Mouse (Mus musculus): ENCODE data around the gene Ninj2.
A peak's percentile ranks its signal among the peaks of the same experiment; 100 is the strongest.

Gene Ninj2

DNA sequence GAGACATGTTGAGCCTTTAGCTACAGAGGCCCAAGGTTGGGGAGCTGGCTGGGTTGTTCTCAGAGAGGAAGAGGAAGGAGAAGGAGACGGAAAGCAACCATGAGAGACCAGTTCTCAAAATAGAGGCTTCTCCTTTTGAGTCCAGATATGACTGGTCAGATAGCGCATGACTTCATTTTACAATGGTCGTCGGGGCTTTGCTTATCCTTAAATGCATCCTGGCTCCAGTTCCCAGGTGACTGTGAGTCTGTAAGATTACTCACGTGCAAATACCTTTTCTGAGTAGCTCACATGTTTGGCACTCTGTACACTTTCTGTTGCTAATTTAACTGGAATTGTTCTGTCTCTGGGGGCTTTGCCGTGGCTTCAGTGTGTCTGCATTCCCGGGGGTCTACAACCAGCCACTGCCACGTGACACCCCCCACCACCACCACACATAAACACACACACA, 86.6 kb downstream of the Ninj2 start:
- no peak for DNase-seq

DNA sequence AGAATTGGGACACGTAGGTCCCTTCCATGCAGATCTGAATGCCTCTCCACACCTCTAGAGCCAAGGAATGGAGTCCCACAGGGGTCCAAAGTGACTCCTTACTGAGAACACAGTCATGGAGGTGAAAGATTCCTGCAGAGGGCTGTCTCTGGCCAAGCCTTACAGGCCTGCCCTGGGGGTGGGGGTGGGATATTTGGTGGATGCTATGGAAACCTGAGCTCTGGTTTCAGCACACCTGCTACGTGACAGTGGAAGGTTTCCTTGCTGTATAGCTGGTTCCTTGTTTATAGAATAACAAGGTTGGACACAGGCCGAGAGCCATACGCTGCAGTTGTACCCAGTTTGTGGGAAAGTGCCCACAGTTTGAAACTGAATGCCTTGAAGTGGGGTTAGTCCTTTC, 87.3 kb downstream of the Ninj2 start:
- no peak for DNase-seq

DNA sequence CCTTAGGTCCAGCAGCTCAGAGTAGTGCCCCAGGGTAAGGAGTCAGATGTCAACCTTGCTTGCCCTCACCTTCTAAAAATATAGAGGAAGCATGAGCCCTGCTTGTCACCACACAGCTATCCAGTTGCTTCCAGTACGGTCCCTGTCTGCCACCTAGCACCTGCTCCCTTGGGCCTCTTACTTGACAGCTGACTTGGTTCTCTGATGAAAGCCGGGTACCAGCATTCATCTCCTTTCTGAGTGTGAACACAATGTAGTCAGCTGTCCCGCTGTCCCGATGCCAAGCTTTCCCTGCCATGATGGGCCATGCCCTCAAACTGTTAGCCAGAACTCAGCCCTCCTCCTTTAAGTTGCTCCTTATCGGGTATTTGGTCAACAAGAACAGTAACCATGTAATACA, 89.0 kb downstream of the Ninj2 start:
- DNase-seq: no peak

- DNase-seq: no peak
These were observed 90.6 kb downstream of the Ninj2 start for GRCm38 (mm10) chr6:120183771-120184170.

GRCm38 (mm10) chr6:120185012-120185730, 92.0 kb downstream of the Ninj2 start:
- DNase-seq: no peak

DNA sequence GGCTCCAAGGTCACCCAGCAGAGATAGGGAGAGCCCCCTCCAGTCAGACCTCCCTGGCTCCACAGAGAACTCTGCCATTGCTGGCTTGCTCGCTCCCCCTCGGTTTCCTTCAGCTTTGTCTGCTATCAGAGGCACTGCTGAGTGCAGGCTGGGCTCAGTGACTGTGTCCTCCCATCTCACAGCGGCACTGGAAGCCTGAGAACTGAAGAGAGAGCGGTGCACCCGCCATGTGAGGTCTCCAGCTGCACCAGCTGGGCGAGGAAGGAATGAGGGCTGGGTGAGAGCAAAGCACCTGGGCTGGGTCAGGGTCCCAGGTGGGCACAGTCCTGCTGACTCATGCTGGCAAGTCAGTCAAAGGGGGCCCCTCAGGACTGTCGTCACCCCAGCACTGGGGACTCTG, 92.6 kb downstream of the Ninj2 start:
- no peak for DNase-seq

DNA sequence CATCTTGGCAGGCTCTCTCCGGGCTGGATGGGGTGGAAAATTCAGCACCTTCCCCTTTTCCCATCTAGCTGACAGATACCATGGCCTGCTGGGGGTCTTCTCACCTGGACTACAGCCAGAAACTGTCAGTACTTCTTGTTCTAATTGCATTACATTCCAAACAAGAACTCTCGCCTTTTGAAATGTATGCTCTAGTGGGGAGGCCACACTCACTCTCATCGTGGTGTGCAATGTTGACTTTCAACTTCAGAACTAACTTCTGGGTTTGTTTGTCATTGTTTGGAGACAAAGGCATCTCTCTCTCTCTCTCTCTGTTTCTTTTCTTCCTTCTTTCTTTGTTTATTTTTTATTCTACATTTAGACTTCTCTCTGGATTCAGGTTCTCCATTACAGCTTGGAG, 93.4 kb downstream of the Ninj2 start:
- DNase-seq: no peak

- DNase-seq: peak; percentile 66 to 67
These were observed 94.5 kb downstream of the Ninj2 start for GRCm38 (mm10) chr6:120187587-120188176.

DNA sequence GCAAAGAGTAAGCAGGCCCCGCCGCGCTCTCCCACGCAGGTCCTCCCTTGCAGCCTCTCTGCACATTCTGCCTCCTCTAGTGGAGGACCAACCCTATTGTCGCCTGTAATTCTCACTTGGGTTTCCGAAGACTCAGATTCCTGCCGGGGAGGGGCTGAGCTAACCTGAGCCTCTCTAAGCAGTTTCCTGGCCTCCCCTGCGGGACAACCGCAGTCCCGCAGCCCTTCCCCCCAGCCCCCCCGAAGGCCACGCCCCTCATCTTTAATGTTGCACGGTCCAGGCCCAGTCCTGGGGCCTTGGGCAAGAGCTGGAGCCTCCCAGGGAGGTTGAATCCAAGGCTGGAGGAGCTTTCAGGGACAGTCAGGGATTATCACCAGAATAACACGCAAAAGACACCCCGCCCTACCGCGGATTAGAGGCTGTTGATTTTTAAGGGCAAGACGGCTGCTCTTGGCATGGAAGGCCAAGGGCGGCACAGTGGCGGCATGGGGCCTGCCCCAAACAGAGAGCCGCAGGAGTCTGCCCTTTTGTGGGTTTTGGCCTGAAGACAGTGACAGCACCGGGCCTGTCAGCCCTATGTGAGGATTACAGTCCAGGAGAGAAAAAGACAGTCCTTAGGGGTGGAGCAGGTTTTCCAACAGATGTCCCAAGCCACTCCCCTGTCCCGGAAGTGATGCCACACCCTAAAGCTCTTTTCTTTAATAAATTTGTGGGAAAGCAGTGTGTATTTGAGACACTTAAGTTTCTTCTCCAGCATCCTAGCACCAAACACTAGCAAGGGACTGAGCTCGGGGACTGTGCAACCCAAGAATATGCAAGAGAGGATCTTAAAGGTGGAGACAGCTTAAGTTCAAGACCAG, 95.5 kb downstream of the Ninj2 start:
- peak; percentile 49 to 52 for DNase-seq

DNA sequence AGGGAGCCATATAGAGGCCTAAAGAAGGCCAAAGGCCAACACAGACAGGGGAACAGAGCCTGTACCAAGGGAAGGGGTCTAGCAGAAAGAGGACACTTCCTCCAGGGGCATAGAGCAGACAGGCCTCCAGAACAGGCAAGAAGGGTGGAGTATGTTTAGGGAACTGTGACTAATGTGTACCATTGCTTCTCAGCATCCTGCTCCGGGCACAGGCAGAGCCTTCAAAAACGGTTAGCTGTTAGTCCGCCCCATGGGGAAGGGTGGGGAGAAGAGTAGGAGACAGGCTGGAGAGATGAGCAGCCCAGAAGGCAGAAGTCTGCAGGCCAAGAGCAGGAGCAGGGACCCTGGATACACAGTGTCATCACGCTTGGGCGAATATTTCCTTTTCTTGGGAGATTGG, 96.1 kb downstream of the Ninj2 start:
- no peak for DNase-seq

GRCm38 (mm10) chr6:120190365-120190764, 97.2 kb downstream of the Ninj2 start:
- no peak for DNase-seq

- no peak for DNase-seq
These were observed 97.8 kb downstream of the Ninj2 start for GRCm38 (mm10) chr6:120190912-120191311.

DNA sequence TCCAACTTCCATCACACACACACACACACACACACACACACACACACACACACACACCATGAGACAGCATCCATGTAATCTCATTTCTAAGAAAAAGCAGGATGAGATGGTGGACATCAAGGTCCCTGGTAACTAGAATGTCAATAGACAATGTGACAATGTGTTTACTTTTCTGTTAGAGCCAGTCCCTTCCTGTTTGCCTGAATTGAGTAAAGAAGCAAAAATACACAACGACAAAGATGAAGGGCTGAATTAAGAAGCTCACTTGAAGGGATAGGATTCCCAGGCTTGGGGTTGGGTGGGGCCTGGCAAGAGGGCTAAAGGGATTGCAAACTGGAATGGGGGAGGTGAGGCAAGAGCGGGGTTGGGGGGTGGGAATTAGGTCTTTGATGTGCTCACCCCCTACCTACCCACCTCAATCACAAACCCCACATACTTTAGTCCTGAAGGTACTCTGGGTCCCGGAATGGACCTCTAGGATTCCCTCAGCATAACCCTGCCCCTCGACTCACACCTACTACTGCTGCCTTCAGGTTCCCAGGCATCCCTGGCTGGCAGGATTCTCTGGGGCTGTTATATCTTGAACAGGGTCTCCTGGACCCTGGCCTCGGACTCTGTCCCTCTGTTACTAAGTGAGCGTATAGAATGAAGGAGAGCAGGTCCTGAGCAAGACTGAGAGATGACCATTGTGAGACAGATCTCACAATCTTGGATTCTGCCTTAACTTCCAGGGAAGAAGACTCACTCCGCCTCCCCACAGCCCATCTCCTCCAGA, 98.4 kb downstream of the Ninj2 start:
- DNase-seq: no peak

- peak; percentile 79 to 82 for DNase-seq
These were observed 99.2 kb downstream of the Ninj2 start for GRCm38 (mm10) chr6:120192211-120192870.

DNA sequence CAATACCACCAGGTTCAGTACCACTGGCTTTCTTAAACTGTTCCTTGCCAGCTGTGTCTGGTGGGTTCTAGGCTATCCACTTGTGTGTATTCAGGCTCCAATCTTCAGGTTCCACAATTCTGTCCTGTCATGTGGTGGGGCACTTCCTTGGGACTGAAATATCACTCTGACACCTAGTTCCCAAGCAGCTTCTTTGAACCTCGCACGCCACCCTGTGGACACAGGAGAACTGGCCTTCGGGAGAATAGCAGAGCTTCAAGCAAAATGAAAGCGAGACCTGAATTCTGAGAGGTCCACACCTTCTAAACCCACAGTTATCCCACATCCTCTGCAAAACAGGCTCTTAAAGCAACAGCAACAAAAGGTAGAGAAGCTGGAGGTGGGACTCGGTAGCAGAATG, 100.0 kb downstream of the Ninj2 start:
- DNase-seq: peak; percentile 87 to 90

- DNase-seq: no peak
These were observed 100.6 kb downstream of the Ninj2 start for GRCm38 (mm10) chr6:120193793-120194192.

DNA sequence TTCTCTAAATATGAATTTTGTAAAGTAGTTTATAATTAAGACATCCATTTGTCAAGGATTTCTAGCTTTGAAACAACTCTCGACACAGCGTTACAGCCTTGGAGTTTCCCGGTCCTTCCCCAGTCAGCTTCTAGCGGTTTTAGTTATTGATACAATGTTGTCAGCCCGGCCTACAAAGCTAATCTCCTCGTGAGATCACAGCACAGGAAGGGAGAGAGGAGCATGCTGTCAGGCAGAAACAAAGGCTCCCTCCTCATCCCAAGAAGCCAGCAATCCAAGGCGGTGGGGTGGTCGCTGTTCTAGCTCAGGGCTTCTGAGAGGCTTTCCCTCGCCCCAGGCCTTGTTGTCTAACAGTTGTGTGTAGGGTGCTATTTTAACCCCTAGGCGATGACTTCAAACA, 101.2 kb downstream of the Ninj2 start:
- no peak for DNase-seq

GRCm38 (mm10) chr6:120194963-120195362, 101.8 kb downstream of the Ninj2 start:
- DNase-seq: peak; percentile 74 to 83

DNA sequence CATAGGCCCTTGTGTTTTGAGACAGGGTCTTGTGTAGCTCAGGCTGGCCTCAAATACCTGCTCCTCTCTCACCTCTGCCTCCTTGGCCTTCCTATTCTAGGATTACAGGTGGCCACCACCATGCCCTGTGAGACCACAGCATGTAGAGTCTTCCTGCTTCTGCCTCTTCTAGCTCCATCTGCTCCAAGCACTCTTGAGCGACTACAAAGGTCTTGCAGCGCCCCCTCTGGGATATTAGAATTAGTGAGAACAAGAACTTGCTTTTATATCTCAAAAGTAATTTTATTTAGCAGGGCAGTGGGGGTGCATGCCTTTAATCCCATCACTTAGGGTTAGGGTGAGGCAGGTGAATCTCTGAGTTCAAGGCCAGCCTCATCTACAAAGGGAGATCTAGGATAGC, 103.7 kb downstream of the Ninj2 start:
- DNase-seq: peak in 1 of 2 experiments; percentile 55

DNA sequence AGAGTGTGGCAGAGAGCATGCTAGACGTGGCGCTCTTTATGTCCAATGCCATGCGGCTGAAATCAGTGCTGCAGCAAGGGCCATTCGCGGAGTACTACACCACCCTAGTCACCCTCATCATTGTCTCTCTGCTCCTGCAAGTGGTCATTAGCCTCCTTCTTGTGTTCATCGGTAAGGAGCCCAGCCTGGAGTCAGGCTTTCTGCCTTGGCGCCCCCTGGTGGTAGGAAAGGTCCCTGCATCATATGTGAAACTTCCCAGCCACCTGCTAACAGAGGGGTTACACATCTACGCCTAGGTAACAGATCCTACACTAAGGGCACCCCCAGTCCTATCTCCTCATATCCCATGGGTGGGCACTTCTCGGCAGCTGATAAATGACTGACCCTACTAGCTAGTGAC, 104.8 kb downstream of the Ninj2 start:
- DNase-seq: peak; percentile 69 to 83

GRCm38 (mm10) chr6:120199638-120200394, 106.7 kb downstream of the Ninj2 start:
- no peak for DNase-seq

GRCm38 (mm10) chr6:120201956-120202355, 108.8 kb downstream of the Ninj2 start:
- no peak for DNase-seq
